Mouse (Mus musculus): ENCODE measurements around the gene Taf8.
A peak's percentile ranks its signal among the peaks of the same experiment; 100 is the strongest.

Taf8 gene

GRCm38 (mm10) chr17:47479887-47480286, 22.2 kb downstream of the Taf8 start:
- no peak for DNase-seq

- no peak for DNase-seq
These were observed 26.4 kb downstream of the Taf8 start for GRCm38 (mm10) chr17:47475714-47476113.

GRCm38 (mm10) chr17:47475181-47475580, 26.9 kb downstream of the Taf8 start:
- no peak for DNase-seq

GRCm38 (mm10) chr17:47474250-47474649, 27.8 kb downstream of the Taf8 start:
- DNase-seq: no peak

- DNase-seq: peak; percentile 28
These were observed 28.6 kb downstream of the Taf8 start for GRCm38 (mm10) chr17:47473434-47473974.

- no peak for DNase-seq
These were observed 29.4 kb downstream of the Taf8 start for GRCm38 (mm10) chr17:47472435-47473350.

GRCm38 (mm10) chr17:47470686-47471085, 31.4 kb downstream of the Taf8 start:
- peak; percentile 86 for DNase-seq

- DNase-seq: peak; percentile 86
These were observed 32.0 kb downstream of the Taf8 start for GRCm38 (mm10) chr17:47470121-47470520.

- no peak for DNase-seq
These were observed 32.5 kb downstream of the Taf8 start for GRCm38 (mm10) chr17:47469642-47470041.

GRCm38 (mm10) chr17:47468466-47468865, 33.6 kb downstream of the Taf8 start:
- peak; percentile 28 for DNase-seq

GRCm38 (mm10) chr17:47468063-47468462, 34.0 kb downstream of the Taf8 start:
- no peak for DNase-seq

GRCm38 (mm10) chr17:47467659-47468058, 34.4 kb downstream of the Taf8 start:
- DNase-seq: peak; percentile 22

- peak; percentile 26 for DNase-seq
These were observed 35.8 kb downstream of the Taf8 start for GRCm38 (mm10) chr17:47466284-47466683.

GRCm38 (mm10) chr17:47465016-47465415, 37.1 kb downstream of the Taf8 start:
- DNase-seq: no peak

- DNase-seq: no peak
These were observed 37.7 kb downstream of the Taf8 start for GRCm38 (mm10) chr17:47464248-47464965.

GRCm38 (mm10) chr17:47462728-47463388, 39.2 kb downstream of the Taf8 start:
- DNase-seq: no peak

GRCm38 (mm10) chr17:47462209-47462608, 39.9 kb downstream of the Taf8 start:
- no peak for DNase-seq

GRCm38 (mm10) chr17:47461688-47462087, 40.4 kb downstream of the Taf8 start:
- no peak for DNase-seq

- DNase-seq: no peak
These were observed 42.7 kb downstream of the Taf8 start for GRCm38 (mm10) chr17:47459341-47459919.

- no peak for DNase-seq
These were observed 43.2 kb downstream of the Taf8 start for GRCm38 (mm10) chr17:47458936-47459335.

- DNase-seq: no peak
These were observed 43.8 kb downstream of the Taf8 start for GRCm38 (mm10) chr17:47458310-47458709.

- no peak for DNase-seq
These were observed 47.4 kb downstream of the Taf8 start for GRCm38 (mm10) chr17:47454675-47455074.

- DNase-seq: no peak
These were observed 49.2 kb downstream of the Taf8 start for GRCm38 (mm10) chr17:47452886-47453285.
